Mouse (Mus musculus) thymus, adult 2 months (tissue): ENCODE measurements around the gene Mmel1.

ENCODE experiments used
- CTCF ChIP-seq: fragments of 200-500 bp; IDR thresholded peaks from 2 replicates; pipeline ENCODE4 v1.5.1; 2012; ENCODE audit warnings: mild to moderate bottlenecking, control low read depth, low read length, moderate library complexity, borderline replicate concordance; ENCODE audit not compliant: control insufficient read depth, poor library complexity, insufficient read depth; ENCODE audit errors: extremely low read depth
- POLR2A ChIP-seq: fragments of 200-500 bp; IDR thresholded peaks from 2 replicates; pipeline ENCODE4 v1.6.1; 2012; ENCODE audit warnings: mild to moderate bottlenecking, low read length, control low read depth, moderate library complexity; ENCODE audit not compliant: control insufficient read depth, poor library complexity, insufficient read depth; ENCODE audit errors: extremely low read depth

- no peak for TF ChIP-seq CTCF
- no peak for TF ChIP-seq POLR2A
These were observed 21.5 kb downstream of the Mmel1 start for GRCm38 (mm10) chr4:154890887-154891286.
